Mouse (Mus musculus) left cerebral cortex, postnatal 10 days (tissue): ENCODE data around the gene Ak4. TPM values are rescaled to one million over a fixed set of nuclear protein-coding genes. Genes with fewer than 3 reads are reported as not detected.
"Not testable (repeated sequence)": the region's sequence is repeated elsewhere in the genome, so short reads cannot be mapped to it uniquely, and the experiment has no call there.

Source experiments
- DNase-seq, 2 experiments: peaks; one replicate each; pipeline ENCODE4 v3.0.0; 2021 to 2022; ENCODE audit warnings: low spot score in 2 of 2, mixed read lengths in 1 of 2; ENCODE audit errors: extremely low spot score in 1 of 2
- intact Hi-C: fragments of 180-260 bp; cut with DNase I; formaldehyde crosslinking; loops from one replicate; pipeline ENCODE4 v1.15.1; 2025
- total RNA-seq, 2 experiments: library from RNA; stranded (reverse); gene quantifications; 2 replicates each; pipeline ENCODE4 v1.2.3; 2021

Ak4 gene
- total RNA-seq = 10 to 100 TPM; 18.7 to 22.0 TPM

- peak in 1 of 2 experiments; percentile 80 for DNase-seq
- intact Hi-C loops = no loop called here
These were observed at the start of gene Ak4 for GRCm38 (mm10) chr4:101419151-101419910. Gene Ak4 (plus strand): TSS chr4:101419277.

GRCm38 (mm10) chr4:101369738-101370275 is 49.3 kb upstream of the Ak4 start:
- intact Hi-C loops = no loop called here
- DNase-seq = no peak

- DNase-seq = no peak
- intact Hi-C loops = no loop called here
These were observed 46.8 kb upstream of the Ak4 start for GRCm38 (mm10) chr4:101372283-101372682.

- intact Hi-C loops = no loop called here
- DNase-seq = no peak
These were observed 46.3 kb upstream of the Ak4 start for GRCm38 (mm10) chr4:101372751-101373150.

GRCm38 (mm10) chr4:101374104-101374503 is 45.0 kb upstream of the Ak4 start:
- no peak for DNase-seq
- intact Hi-C loops = no loop called here

GRCm38 (mm10) chr4:101376835-101377234 is 42.2 kb upstream of the Ak4 start:
- intact Hi-C loops = no loop called here
- DNase-seq = no peak

GRCm38 (mm10) chr4:101378241-101378640 is 40.8 kb upstream of the Ak4 start:
- DNase-seq = no peak
- intact Hi-C loops = no loop called here

- DNase-seq = no peak
- intact Hi-C loops = no loop called here
These were observed 40.3 kb upstream of the Ak4 start for GRCm38 (mm10) chr4:101378778-101379177.

GRCm38 (mm10) chr4:101385002-101385401 is 34.1 kb upstream of the Ak4 start:
- DNase-seq = peak in 1 of 2 experiments; percentile 30
- intact Hi-C loops = no loop called here

- no peak for DNase-seq
- intact Hi-C loops = no loop called here
These were observed 30.8 kb upstream of the Ak4 start for GRCm38 (mm10) chr4:101388246-101388645.

GRCm38 (mm10) chr4:101388656-101389055 is 30.4 kb upstream of the Ak4 start:
- intact Hi-C loops, DNase-seq: not testable (repeated sequence)

GRCm38 (mm10) chr4:101392229-101392628 is 26.8 kb upstream of the Ak4 start:
- DNase-seq = peak in 1 of 2 experiments; percentile 33
- intact Hi-C loops = no loop called here

- intact Hi-C loops = no loop called here
- no peak for DNase-seq
These were observed 25.8 kb upstream of the Ak4 start for GRCm38 (mm10) chr4:101393292-101393711.

- DNase-seq = no peak
- intact Hi-C loops = no loop called here
These were observed 24.0 kb upstream of the Ak4 start for GRCm38 (mm10) chr4:101395021-101395533.

GRCm38 (mm10) chr4:101400025-101400594 is 19.0 kb upstream of the Ak4 start:
- no peak for DNase-seq
- intact Hi-C loops = no loop called here

GRCm38 (mm10) chr4:101401945-101402344 is 17.1 kb upstream of the Ak4 start:
- DNase-seq = no peak
- intact Hi-C loops = no loop called here

- intact Hi-C loops = no loop called here
- peak in 1 of 2 experiments; percentile 40 for DNase-seq
These were observed 14.2 kb upstream of the Ak4 start for GRCm38 (mm10) chr4:101404863-101405262.

- DNase-seq = no peak
- intact Hi-C loops = no loop called here
These were observed 12.5 kb upstream of the Ak4 start for GRCm38 (mm10) chr4:101406411-101407196.

- intact Hi-C loops = no loop called here
- DNase-seq = no peak
These were observed 2.1 kb upstream of the Ak4 start for GRCm38 (mm10) chr4:101416966-101417365.
